Comparison of ENCODE assay signal across 33 mouse cellular contexts in genomic region chr4:106587075-106587474, GRCm38 (mm10). TPM values are rescaled to one million over a fixed set of nuclear protein-coding genes. Genes with fewer than 3 reads are reported as not detected.
DNase-seq lines count a peak whose midpoint lies in the region; ATAC-seq and TF ChIP-seq lines count a peak whose summit lies in the region.
"Had no signal": no experiment of that assay in that cellular context is flagged by ENCODE, and none has a peak within 500 bp of the region (broad histone marks: within the 10 kb centered on the region; RNA-seq: fewer than 3 reads in every experiment).

No protein-coding gene starts in this region.

- H3K27me3 ChIP-seq in kidney, embryonic 16.5 days (ENCODE audit: insufficient read depth, low read length), result no peaks in the 10 kb centered on the region
- H3K27me3 ChIP-seq in midbrain, embryonic 11.5 days (ENCODE audit: control insufficient read depth, insufficient read depth, low read length), result no peaks in the 10 kb centered on the region
- H3K27me3 ChIP-seq in midbrain, embryonic 15.5 days (replicated peaks), result no peaks in the 10 kb centered on the region
- H3K27me3 ChIP-seq in kidney, postnatal 0 days (ENCODE audit: insufficient read depth, low read length), result no peaks in the 10 kb centered on the region
- H3K27me3 ChIP-seq: embryonic facial prominence, embryonic 13.5 days; limb, embryonic 15.5 days; midbrain, embryonic 12.5 days had no signal

- no peak overlapping the region for H3K27ac ChIP-seq in kidney, embryonic 16.5 days (ENCODE audit: low read length)
- no peak overlapping the region for H3K27ac ChIP-seq in midbrain, embryonic 11.5 days (ENCODE audit: low read depth, low read length)
- no peak overlapping the region for H3K27ac ChIP-seq in midbrain, embryonic 15.5 days
- H3K27ac ChIP-seq in kidney, postnatal 0 days, result no peak overlapping the region
- H3K27ac ChIP-seq: embryonic facial prominence, embryonic 13.5 days; gastrocnemius, adult 2 months; hindbrain, embryonic 14.5 days; limb, embryonic 10.5 days; limb, embryonic 15.5 days; midbrain, embryonic 12.5 days had no signal

- ATAC-seq in kidney, embryonic 16.5 days (ENCODE audit: low FRiP score, low TSS enrichment), result no peak
- no peak for ATAC-seq in midbrain, embryonic 11.5 days (ENCODE audit: low FRiP score)
- ATAC-seq in midbrain, embryonic 15.5 days (replicated peaks), result no peak
- peak; percentile 52 for ATAC-seq in kidney, postnatal 0 days (replicated peaks; ENCODE audit: low FRiP score, low read depth)
- ATAC-seq: forebrain, embryonic 16.5 days; inflammation-experienced regulatory T-cells, adult 6 months had no signal

- H3K4me3 ChIP-seq in kidney, embryonic 16.5 days (ENCODE audit: low read length), result no peak overlapping the region
- H3K4me3 ChIP-seq in midbrain, embryonic 11.5 days (ENCODE audit: low read depth, low read length), result no peak overlapping the region
- H3K4me3 ChIP-seq in midbrain, embryonic 15.5 days, result no peak overlapping the region
- H3K4me3 ChIP-seq in kidney, postnatal 0 days (replicated peaks; ENCODE audit: low read depth, low read length), result no peak overlapping the region
- H3K4me3 ChIP-seq: embryonic facial prominence, embryonic 13.5 days; erythroblast, embryonic 14.5 days; gastrocnemius, adult 2 months; limb, embryonic 10.5 days; limb, embryonic 15.5 days; midbrain, embryonic 12.5 days had no signal

- no peaks in the 10 kb centered on the region for H3K4me1 ChIP-seq in kidney, embryonic 16.5 days (ENCODE audit: insufficient read depth, low read length)
- H3K4me1 ChIP-seq in midbrain, embryonic 11.5 days (ENCODE audit: control insufficient read depth, insufficient read depth, low read length), result no peaks in the 10 kb centered on the region
- H3K4me1 ChIP-seq in midbrain, embryonic 15.5 days, result no peaks in the 10 kb centered on the region
- no peaks in the 10 kb centered on the region; the same call in 1 of the 2 replicates for H3K4me1 ChIP-seq in kidney, postnatal 0 days (replicated peaks; ENCODE audit: insufficient read depth, low read length)
- H3K4me1 ChIP-seq: embryonic facial prominence, embryonic 13.5 days; limb, embryonic 10.5 days; limb, embryonic 15.5 days; midbrain, embryonic 12.5 days had no signal

- peak; percentile 72 for DNase-seq in kidney, adult 18-20 months
- DNase-seq in midbrain, embryonic 11.5 days (ENCODE audit: low spot score, missing footprints), result peak; percentile 79
- no peak for DNase-seq in kidney, postnatal 0 days (ENCODE audit: low spot score)
- DNase-seq in kidney, postnatal 4 days, result peak; percentile 39 to 68
- DNase-seq in layer of hippocampus, adult 18-20 months (ENCODE audit: low spot score in 2 of 2), result no peak
- DNase-seq: adrenal gland, postnatal 36 days; cerebellum, adult 18-20 months; cerebellum, postnatal 10 days; gastrocnemius, adult 2 months; gastrocnemius, postnatal 36 days; heart, adult 18-20 months; heart, postnatal 4 days; layer of hippocampus, adult 9-11 months; lung, adult 2 months; lung, postnatal 10 days had no signal

- H3K4me2 ChIP-seq in kidney, embryonic 16.5 days (replicated peaks; ENCODE audit: low read depth, low read length), result no peak overlapping the region
- no peak overlapping the region for H3K4me2 ChIP-seq in midbrain, embryonic 11.5 days
- no peak overlapping the region for H3K4me2 ChIP-seq in midbrain, embryonic 15.5 days
- H3K4me2 ChIP-seq in kidney, postnatal 0 days (ENCODE audit: low read length), result no peak overlapping the region
- H3K4me2 ChIP-seq: embryonic facial prominence, embryonic 13.5 days; heart, embryonic 11.5 days; hindbrain, embryonic 14.5 days; limb, embryonic 15.5 days; midbrain, embryonic 12.5 days had no signal

- WGBS in kidney, embryonic 16.5 days, result 84% methylated on average over 6 of the region's 6 CpGs
- WGBS in midbrain, embryonic 11.5 days, result 90% methylated on average over 6 of the region's 6 CpGs
- WGBS in midbrain, embryonic 15.5 days, result 95% methylated on average over 6 of the region's 6 CpGs
- WGBS in kidney, postnatal 0 days, result 85% methylated on average over 6 of the region's 6 CpGs

- no peak for TF ChIP-seq CTCF in kidney, postnatal 0 days (IDR thresholded peaks at IDR 0.05; ENCODE audit: low read depth)

- no peaks in the 10 kb centered on the region for H3K9me3 ChIP-seq in kidney, embryonic 16.5 days (ENCODE audit: low read length)
- no peaks in the 10 kb centered on the region for H3K9me3 ChIP-seq in midbrain, embryonic 11.5 days (ENCODE audit: control insufficient read depth, low read length)
- H3K9me3 ChIP-seq in midbrain, embryonic 15.5 days, result no peaks in the 10 kb centered on the region
- H3K9me3 ChIP-seq in kidney, postnatal 0 days (replicated peaks; ENCODE audit: low read length), result no peaks in the 10 kb centered on the region
- H3K9me3 ChIP-seq: embryonic facial prominence, embryonic 13.5 days; limb, embryonic 10.5 days; limb, embryonic 15.5 days; midbrain, embryonic 12.5 days had no signal

- H3K9ac ChIP-seq in kidney, embryonic 16.5 days (replicated peaks; ENCODE audit: low read length), result no peak overlapping the region
- no peak overlapping the region for H3K9ac ChIP-seq in midbrain, embryonic 11.5 days (ENCODE audit: low read length)
- H3K9ac ChIP-seq in midbrain, embryonic 15.5 days, result no peak overlapping the region
- no peak overlapping the region for H3K9ac ChIP-seq in kidney, postnatal 0 days (ENCODE audit: low read depth, low read length)
- H3K9ac ChIP-seq: embryonic facial prominence, embryonic 13.5 days; hindbrain, embryonic 14.5 days; limb, embryonic 15.5 days; midbrain, embryonic 12.5 days had no signal

- H3K36me3 ChIP-seq in kidney, embryonic 16.5 days (ENCODE audit: insufficient read depth, low read length), result peaks cover 48% of the 10 kb centered on the region
- H3K36me3 ChIP-seq in midbrain, embryonic 11.5 days (ENCODE audit: control insufficient read depth, insufficient read depth, low read length), result peaks cover 28% of the 10 kb centered on the region
- H3K36me3 ChIP-seq in midbrain, embryonic 15.5 days (replicated peaks), result peaks cover 29% of the 10 kb centered on the region
- peaks cover 25% of the 10 kb centered on the region for H3K36me3 ChIP-seq in kidney, postnatal 0 days (ENCODE audit: insufficient read depth, low read length)

RNA-seq across cellular contexts. Expression of gene Dhcr24, which starts 26.2 kb away (rescaled TPM):
- 4.1 TPM in 2 replicates for polyA plus RNA-seq in kidney, embryonic 16.5 days (2015; fragmentation: Nextera tagmentation; extraction: Ambion mirVana)
- polyA plus RNA-seq in midbrain, embryonic 11.5 days (2014; fragmentation: Nextera tagmentation; extraction: Ambion mirVana), result 25.0 and 27.1 TPM in 2 replicates
- polyA plus RNA-seq in midbrain, embryonic 15.5 days (2015; fragmentation: Nextera tagmentation; extraction: Ambion mirVana), result 6.0 and 6.2 TPM in 2 replicates
- 6.3 and 6.5 TPM in 2 replicates for polyA plus RNA-seq in kidney, postnatal 0 days (2015; fragmentation: Nextera tagmentation; extraction: Ambion mirVana)
- 10 to 100 TPM; 67.7 to 70.5 TPM for total RNA-seq in layer of hippocampus, adult 18-20 months (2021)

RNA-seq across cellular contexts. Expression of gene Lexm, which starts 30.0 kb away (rescaled TPM):
- not detected in 2 replicates for polyA plus RNA-seq in kidney, embryonic 16.5 days (2015; fragmentation: Nextera tagmentation; extraction: Ambion mirVana)
- polyA plus RNA-seq in midbrain, embryonic 11.5 days (2014; fragmentation: Nextera tagmentation; extraction: Ambion mirVana), result 0.18 and 0.25 TPM in 2 replicates
- not detected in 2 replicates for polyA plus RNA-seq in midbrain, embryonic 15.5 days (2015; fragmentation: Nextera tagmentation; extraction: Ambion mirVana)
- polyA plus RNA-seq in kidney, postnatal 0 days (2015; fragmentation: Nextera tagmentation; extraction: Ambion mirVana), result not detected in 2 replicates
- total RNA-seq in layer of hippocampus, adult 18-20 months (2021), result not detected
- total RNA-seq: adrenal gland, postnatal 36 days; common myeloid progenitor, adult 5-6 weeks; gastrocnemius, adult 2 months; gastrocnemius, postnatal 36 days; heart, adult 18-20 months; heart, postnatal 4 days; megakaryocyte progenitor cell, adult 5-6 weeks; monocyte, adult 5-6 weeks had no signal
- polyA plus RNA-seq: brain, embryonic 14.5 days; embryonic facial prominence, embryonic 13.5 days; erythroblast, embryonic 14.5 days; forebrain, embryonic 16.5 days; heart, embryonic 16.5 days; hindbrain, embryonic 14.5 days; large intestine, adult 2 months; limb, embryonic 15.5 days; lung, adult 2 months; neural tube, embryonic 14.5 days had no signal

RNA-seq across cellular contexts. Expression of gene Ttc22, which starts 35.2 kb away (rescaled TPM):
- polyA plus RNA-seq in kidney, embryonic 16.5 days (2015; fragmentation: Nextera tagmentation; extraction: Ambion mirVana), result 6.7 and 7.1 TPM in 2 replicates
- polyA plus RNA-seq in midbrain, embryonic 11.5 days (2014; fragmentation: Nextera tagmentation; extraction: Ambion mirVana), result not detected in 2 replicates
- polyA plus RNA-seq in midbrain, embryonic 15.5 days (2015; fragmentation: Nextera tagmentation; extraction: Ambion mirVana), result 3.4 and 4.4 TPM in 2 replicates
- polyA plus RNA-seq in kidney, postnatal 0 days (2015; fragmentation: Nextera tagmentation; extraction: Ambion mirVana), result 5.0 and 5.9 TPM in 2 replicates
- total RNA-seq in layer of hippocampus, adult 18-20 months (2021), result under 1 TPM; 0.33 to 0.72 TPM
- total RNA-seq: adrenal gland, postnatal 36 days; common myeloid progenitor, adult 5-6 weeks; gastrocnemius, adult 2 months; gastrocnemius, postnatal 36 days; heart, adult 18-20 months; megakaryocyte progenitor cell, adult 5-6 weeks; monocyte, adult 5-6 weeks had no signal
- polyA plus RNA-seq: erythroblast, embryonic 14.5 days; inflammation-experienced regulatory T-cells, adult 6 months had no signal

Comparison
In these comparisons a context has a peak if more than half of its experiments do, and no peak if none do; other contexts are left out.
1. DNase-seq: peak in kidney, adult 18-20 months (single experiment), midbrain, embryonic 11.5 days (single experiment) and kidney, postnatal 4 days (2 of 2); none in kidney, postnatal 0 days (single experiment) and layer of hippocampus, adult 18-20 months (0 of 2).